Mouse (Mus musculus) cortical plate, adult 2 months (tissue): ENCODE data around the gene Abi3.

Source experiments
- CTCF ChIP-seq: fragments of 200-500 bp; IDR thresholded peaks from 2 replicates; pipeline ENCODE4 v1.5.1; 2011; ENCODE audit warnings: mild to moderate bottlenecking, control low read depth, low read length; ENCODE audit not compliant: insufficient read depth; ENCODE audit errors: extremely low read depth
- POLR2A ChIP-seq: fragments of 200-500 bp; IDR thresholded peaks from 2 replicates; pipeline ENCODE4 v1.6.1; 2011; ENCODE audit warnings: mild to moderate bottlenecking, low read length, control low read depth; ENCODE audit not compliant: insufficient read depth; ENCODE audit errors: extremely low read depth

GRCm38 (mm10) chr11:95810828-95811227 is 31.4 kb downstream of the Abi3 start:
- no peak for TF ChIP-seq POLR2A
- TF ChIP-seq CTCF = no peak
